Mouse (Mus musculus): ENCODE results near the gene Slc35f5.
"Not testable (repeated sequence)": the region's sequence is repeated elsewhere in the genome, so short reads cannot be mapped to it uniquely, and the experiment has no call there.

DNA sequence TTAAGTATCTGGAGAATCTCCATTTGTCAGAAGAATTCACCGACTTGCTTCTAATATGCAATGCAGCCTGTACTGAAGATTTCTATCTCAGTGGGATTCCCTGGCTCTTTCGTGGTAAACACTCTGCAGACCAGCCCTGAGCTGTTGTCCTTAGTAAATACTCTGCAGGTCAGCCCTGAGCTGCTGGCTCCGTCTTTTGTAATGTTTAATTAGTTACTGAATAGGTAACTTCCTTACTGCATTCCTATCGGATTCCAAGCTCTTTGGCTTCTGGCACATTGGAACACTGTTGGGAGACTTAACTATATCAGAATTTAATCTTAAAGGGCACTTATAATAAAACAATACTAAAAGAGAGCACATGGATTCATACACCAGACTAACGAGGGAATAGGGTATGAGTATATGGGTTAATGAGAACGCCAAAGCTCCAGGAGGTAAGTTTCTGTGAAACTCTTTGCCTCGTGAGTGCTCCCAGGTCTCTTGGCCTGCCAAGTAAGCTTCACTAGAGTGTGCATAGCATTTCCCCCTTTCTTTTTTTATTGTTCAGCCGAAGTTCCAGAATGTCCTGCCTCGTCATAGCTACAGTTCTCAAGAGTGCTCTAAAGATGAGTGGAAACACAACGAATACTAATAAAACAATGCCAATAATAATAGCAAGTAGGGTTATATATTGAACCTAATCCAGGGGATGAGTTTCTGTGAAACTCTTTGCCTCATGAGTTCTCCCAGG is 27.0 kb upstream of the Slc35f5 start:
- not testable (repeated sequence) for TF ChIP-seq CTCF, EP300 (IDR thresholded peaks at IDR 0.05; ENCODE audit: low read depth)
